Mouse (Mus musculus): ENCODE measurements at regions not wholly inside any gene's neighbourhood (a gene's known extent, or its start where the extent isn't known, plus 50 kb on each side); places are given as distances from the start of the nearest gene placed in this dataset.

DNA sequence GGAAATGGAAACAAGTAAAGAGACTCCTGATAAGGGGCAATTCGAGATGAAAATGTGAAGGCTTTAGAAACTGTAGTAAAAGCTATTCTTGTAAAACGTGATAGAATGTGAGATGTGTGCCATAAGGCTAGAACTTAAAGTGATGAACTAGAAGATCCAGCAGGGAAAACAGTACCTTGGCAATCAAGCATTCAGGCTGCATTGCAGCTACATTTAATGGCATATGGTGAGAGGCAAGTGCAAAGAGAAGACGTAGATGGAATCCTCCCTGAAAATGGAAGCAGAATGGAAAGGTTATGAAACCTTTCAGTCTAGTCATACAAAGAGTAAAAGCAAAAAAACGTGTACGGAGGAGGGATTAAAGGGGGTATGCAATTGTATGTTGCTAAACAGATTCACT, 403.3 kb upstream of the A730009L09Rik start:
- TF ChIP-seq EP300 (IDR thresholded peaks at IDR 0.05; ENCODE audit: low read depth), result no peak
- TF ChIP-seq CTCF (IDR thresholded peaks at IDR 0.05; ENCODE audit: low read depth), result no peak

All from heart, postnatal 0 days (tissue).